Mouse (Mus musculus) adrenal gland, postnatal 36 days (tissue): Measurements from ENCODE around the gene Gm27029. TPM values are rescaled to one million over a fixed set of nuclear protein-coding genes. Genes with fewer than 3 reads are reported as not detected.
"Not testable (repeated sequence)": the region's sequence is repeated elsewhere in the genome, so short reads cannot be mapped to it uniquely, and the experiment has no call there.

Experiments used
- DNase-seq, 2 experiments: peaks; one replicate each; pipeline ENCODE4 v3.0.0; 2021; ENCODE audit warnings: mixed read lengths in 1 of 2
- total RNA-seq, 2 experiments: library from RNA; stranded (reverse); gene quantifications; 2 replicates each; pipeline ENCODE4 v1.2.3; 2021

Gene Gm27029
- total RNA-seq, 2 experiments from 2014 or later: 2.6 to 5.6 TPM

DNA sequence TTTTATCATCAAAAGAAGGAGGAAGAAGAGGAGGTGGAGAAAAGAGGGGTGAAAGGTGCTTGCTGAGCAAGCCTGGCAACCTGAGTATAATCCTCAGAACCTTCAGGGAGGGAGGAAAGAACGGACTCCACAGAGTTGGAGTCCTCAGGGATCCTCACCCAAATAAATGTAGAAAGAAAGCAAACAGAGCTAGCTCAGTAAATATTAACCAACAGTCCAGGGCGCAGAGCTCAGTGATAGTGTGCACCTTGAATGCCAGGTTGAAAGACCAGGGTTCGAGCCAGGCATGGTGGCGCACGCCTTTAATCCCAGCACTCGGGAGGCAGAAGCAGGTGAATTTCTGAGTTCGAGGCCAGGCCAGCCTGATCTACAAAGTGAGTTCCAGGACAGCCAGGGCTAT is 31.0 kb upstream of the Gm27029 start:
- DNase-seq: no peak

DNA sequence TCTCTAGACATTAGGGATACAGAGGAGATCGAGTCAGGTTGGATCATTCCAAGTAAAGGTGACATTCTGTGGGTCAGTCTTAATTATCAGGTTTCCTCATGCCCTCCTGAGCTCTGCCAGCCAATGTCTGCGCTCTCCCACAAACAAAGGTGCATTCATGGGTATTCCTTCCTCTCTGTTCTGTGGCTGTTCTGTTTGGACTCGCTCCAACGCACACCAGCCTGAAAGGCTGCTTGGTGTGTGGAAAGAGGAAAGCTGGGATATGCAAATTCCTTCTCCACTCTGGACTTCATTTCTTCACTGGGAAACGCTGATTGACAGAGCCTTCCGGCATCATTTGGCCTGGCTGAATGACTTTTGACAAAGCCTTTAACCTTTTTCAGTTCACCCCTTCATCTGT is 30.1 kb upstream of the Gm27029 start:
- no peak for DNase-seq

DNA sequence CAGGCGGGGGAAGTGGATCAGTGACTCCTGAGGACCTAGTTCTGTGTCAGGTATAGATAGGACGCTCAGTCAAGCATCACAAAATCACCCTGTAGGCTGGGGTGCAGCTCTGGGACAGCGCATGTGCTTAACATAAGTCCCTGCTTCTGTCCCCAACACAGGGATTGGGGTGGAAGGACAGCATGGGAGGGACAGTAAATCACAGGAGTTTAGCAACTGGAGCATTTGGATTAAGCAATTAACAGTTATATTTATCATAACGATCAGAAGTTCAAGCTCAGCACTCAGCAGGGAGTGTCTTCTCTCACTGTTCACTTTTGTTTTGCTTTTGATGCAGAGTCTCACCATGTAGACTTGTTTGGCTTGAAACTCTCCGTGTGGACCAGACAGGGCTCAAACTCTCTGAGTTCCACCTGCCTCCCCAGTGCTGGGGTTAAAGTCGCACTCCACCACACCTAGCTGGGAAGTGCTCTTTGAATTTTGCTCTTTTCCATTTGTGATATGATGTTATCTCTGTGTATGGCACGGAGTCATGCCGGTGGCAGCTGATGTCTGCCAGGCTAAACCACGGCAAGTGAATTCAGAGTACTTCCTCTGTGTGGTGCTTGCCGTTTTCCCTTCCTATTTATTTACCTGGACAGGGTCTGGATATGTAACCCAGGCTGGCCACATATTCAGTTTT is 27.6 kb upstream of the Gm27029 start:
- DNase-seq: no peak

DNA sequence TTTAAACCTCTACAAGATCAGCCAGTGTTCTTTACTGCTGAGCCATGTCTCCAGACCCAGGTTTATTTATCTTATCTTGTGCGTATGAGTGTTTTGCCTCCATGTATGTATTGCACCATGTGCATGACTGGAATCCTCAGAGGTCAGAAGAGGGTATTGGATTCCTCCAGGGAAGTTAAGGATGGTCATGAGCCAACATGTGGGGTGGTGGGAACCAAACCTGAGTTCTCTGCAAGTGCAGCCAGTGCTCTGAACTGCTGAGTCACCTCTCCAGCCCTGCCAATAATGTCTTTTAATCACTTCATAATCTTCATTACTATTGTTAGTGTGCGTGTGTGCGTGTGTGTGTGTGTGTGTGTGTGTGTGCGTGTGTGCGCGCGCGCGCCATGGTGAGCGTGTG is 26.9 kb upstream of the Gm27029 start:
- DNase-seq: no peak

GRCm38 (mm10) chr11:101450394-101450793 is 25.8 kb upstream of the Gm27029 start:
- DNase-seq: peak in 1 of 2 experiments; percentile 27

DNA sequence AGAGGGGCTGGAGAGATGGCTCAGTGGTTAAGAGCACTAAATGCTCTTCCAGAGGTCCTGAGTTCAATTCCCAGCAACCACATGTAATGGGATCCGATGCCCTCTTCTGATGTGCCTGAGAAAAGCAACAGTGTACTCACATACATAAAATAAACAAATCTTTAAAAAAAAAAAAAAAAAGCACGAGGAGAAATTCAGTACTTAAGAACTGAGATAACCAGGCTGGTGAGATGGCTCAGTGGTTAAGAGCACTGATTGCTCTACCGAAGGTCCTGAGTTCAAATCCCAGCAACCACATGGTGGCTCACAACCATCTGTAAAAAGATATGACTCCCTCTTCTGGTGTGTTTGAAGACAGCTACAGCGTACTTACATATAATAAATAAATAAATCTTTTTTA is 25.0 kb upstream of the Gm27029 start:
- DNase-seq: not testable (repeated sequence)

- DNase-seq: peak in 1 of 2 experiments; percentile 25
These were observed 24.3 kb upstream of the Gm27029 start for GRCm38 (mm10) chr11:101448899-101449298.

- peak; percentile 87 to 92 for DNase-seq
These were observed 23.7 kb upstream of the Gm27029 start, which contains the start of gene Ifi35 for GRCm38 (mm10) chr11:101448274-101448746. Gene Ifi35, plus strand, starts transcription at chr11:101448407.

- DNase-seq: no peak
These were observed 23.2 kb upstream of the Gm27029 start for GRCm38 (mm10) chr11:101447786-101448185.

DNA sequence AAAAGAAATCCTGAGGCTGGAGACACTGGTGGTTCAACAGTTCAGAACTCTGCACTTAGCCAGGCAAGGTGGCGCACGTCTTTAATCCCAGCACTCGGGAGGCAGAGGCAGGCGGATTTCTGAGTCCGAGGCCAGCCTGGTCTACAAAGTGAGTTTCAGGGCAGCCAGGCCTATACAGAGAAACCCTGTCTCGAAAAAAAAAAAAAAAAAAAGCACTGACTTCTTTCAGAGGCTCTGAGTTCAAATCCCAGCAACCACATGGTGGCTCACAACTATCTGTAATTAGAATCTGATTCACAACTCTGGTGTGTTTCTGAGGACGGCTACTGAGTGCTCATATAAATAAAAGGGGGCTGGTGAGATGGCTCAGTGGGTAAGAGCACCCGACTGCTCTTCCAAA is 22.3 kb upstream of the Gm27029 start:
- DNase-seq: not testable (repeated sequence)

DNA sequence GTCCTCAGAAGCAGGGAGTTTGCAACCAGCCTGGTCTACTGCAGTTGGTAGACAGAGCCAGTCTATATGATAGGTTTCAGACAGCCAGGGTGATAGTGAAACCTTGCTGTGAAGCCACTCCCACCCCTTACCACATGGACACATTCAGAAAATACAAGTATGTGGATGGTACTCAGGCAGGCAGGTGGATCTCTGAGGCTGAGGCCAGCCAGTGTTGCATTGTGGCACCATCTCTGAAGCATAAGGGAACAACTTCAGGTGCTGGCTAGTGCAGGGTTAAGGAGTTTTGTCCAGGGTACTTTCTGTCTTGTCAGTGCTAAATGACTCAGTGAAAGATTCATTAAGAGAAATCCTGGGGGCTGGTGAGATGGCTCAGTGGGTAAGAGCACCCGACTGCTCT is 21.7 kb upstream of the Gm27029 start:
- DNase-seq: no peak

DNA sequence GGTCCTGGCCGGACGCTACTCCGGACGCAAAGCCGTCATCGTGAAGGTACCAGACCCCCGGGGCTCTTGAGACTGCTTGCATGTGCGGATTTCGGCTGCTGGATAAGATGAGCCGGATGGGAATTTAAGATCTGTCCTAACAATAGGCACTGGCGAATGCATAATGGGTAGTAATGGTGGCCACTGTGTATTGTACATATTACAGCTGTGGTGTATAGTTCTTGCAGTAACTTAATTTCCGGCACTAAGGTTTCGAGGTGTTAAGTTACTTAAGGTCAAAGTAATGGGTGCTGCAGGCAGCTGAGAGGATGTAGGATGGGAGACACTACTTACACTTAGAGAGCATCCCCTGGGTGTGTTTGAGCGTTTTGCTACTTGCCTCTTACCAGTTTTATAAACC is 18.2 kb upstream of the Gm27029 start:
- no peak for DNase-seq

DNA sequence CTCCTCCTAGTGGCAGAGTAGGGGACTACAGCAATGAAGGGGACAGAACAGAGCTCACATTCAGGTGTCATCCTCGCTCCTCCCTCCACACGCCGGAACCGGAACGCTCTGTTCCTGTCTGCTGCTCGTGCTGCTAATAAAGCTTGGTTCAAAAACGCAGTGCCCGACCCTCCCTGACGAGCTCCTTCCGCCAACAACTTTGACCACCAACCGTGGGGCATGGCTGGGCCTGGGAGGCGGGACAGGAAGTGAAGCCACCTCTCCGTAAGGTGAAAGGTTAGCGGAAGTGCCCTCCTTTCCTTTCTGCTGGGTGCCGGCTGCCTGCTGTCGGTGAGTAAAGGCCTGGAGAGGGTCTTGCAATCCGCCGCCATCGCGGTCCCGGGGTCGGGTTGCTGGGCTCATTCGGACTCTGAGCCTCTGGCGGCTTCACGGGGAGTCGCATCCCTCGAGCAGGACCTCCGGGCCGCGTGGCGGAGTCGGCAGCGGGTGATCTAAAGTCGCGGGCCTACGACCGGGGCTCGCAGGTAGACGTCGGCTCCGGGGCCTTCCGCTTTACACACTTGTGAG is 17.6 kb upstream of the Gm27029 start, which contains the start of gene Rpl27:
TSS of gene Rpl27 (plus strand) at position 172 of the 567 bp plus-strand sequence.
- DNase-seq: peak; percentile 96 to 97

GRCm38 (mm10) chr11:101441450-101442126 is 17.0 kb upstream of the Gm27029 start:
- not testable (repeated sequence) for DNase-seq

DNA sequence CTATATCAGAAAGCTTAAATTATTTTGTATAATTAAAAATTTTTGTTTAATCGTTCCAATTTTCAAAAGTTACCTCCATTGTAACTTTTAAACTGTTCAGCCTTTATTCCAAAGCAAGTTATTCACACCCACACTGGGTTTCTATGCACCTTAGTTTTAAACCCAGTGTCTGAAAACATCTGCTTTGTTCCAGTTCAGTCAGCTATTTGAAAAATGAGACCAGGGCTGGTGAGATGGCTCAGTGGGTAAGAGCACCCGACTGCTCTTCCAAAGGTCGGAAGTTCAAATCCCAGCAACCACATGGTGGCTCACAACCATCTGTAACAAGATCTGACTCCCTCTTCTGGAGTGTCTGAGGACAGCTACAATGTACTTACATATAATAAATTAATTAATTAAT is 13.4 kb upstream of the Gm27029 start:
- not testable (repeated sequence) for DNase-seq

- DNase-seq: no peak
These were observed 12.3 kb upstream of the Gm27029 start for GRCm38 (mm10) chr11:101436916-101437315.

DNA sequence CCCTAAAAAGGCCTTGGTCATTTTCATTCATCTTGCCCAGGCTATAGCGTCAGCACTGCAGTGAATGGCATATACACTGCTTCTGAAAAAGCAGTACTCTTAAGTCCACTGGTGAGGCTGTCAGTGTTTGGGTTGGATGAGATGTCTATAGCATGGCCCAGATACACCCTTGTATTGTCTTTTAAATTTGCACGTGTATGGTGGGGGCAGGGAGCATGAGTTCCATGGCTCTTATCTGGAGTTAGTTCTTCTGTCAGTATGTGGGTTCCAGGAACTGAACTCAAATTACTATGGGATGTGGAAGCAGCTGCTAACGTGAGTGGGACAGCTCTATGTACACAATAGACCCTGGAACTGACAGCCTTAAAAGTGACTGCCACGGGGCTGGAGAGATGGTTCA is 11.2 kb upstream of the Gm27029 start:
- no peak for DNase-seq

DNA sequence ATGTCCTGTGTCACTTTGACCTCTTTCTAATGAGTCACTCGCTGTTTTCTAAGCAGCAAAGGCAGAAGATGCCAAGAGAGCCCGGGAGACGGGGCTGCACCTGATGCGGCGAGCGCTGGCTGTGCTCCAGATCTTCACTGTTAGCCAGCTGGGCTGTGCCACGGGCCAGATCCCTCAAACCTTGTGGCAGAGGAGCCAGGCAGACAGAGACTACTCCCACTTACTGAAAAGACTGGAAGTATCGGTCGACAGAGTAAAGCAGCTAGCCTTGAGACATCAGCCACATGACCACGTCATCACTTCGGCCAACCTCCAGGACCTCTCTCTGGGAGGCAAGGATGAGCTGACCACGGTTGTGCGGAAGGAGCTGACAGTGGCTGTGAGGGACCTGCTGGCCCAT is 8.8 kb upstream of the Gm27029 start:
- peak; percentile 51 to 54 for DNase-seq

GRCm38 (mm10) chr11:101431327-101431726 is 6.7 kb upstream of the Gm27029 start:
- DNase-seq: peak in 1 of 2 experiments; percentile 47

DNA sequence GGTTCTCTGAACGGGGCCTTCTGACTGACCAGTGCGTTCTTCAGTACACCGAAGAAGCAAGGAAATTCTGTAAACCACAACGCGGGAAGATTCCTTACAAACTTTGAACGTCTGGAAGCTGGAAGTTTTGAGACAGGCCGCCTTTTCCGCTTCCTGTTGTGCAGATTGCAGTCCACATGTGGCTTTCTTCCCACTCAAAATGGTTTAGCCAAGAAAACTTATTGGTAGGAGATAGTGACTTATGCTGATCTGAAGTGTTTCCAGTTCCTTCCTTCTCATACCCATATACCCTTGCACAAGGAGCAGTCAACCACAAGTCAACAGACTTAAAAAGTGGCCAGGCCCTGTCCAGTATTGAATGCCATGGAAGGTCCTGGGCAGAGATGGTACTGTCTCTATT is 1.6 kb upstream of the Gm27029 start:
- DNase-seq: no peak

DNA sequence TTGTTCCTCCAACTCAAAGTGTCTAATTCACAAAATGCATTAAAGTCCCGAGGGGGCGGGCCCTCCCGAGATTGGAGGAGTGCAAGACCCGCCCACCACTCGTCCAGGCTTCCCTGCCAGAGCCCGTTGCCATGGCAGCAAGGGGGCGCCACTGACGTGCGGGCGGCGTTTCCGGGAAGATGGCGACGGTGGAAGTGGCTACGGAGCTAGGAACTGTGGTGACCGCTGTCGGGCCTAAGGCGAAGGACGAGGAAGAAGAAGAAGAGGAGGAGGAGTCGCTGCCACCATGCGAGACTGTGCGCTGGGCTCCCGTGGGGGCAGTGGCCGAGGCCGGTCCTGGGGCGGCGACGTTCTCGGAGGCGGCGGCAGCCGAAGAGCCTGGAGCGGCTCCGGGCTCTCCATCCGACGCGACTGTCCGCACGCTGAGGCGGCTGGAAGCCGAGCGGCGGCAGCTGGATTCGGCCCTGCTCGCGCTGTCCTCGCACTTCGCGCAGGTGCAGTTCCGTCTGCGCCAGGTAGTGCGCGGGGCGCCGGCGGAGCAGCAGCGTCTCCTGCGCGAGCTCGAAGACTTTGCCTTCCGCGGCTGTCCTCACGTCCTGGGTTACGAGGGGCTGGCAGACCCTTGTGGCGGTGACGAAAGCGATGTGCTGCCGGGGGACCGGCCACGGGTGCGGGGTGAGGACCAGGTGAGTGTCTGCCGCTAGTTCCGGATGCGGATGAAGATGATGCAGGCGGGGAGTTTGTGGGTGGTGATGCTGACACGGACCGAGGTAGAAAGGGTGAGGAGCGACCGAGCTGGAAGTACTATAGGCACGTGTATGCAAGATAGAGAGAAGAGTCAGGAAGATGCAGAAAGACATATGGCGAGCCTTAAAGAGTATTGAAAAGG is 573 bp upstream of the Gm27029 start, which contains the start of the genes Rundc1 and Ptges3l:
TSS of gene Rundc1 (plus strand) at position 161 of the 889 bp plus-strand sequence.
TSS of gene Ptges3l (minus strand) at position 409 of the 889 bp plus-strand sequence.
- DNase-seq: peak; percentile 99 to 100

- DNase-seq: no peak
These were observed 4.4 kb downstream of the Gm27029 start for GRCm38 (mm10) chr11:101420148-101420547.
